Mouse (Mus musculus) gastrocnemius, postnatal 36 days (tissue): ENCODE data around the gene Gfpt1. TPM values are rescaled to one million over a fixed set of nuclear protein-coding genes. Genes with fewer than 3 reads are reported as not detected.
"Not testable (repeated sequence)": the region's sequence is repeated elsewhere in the genome, so short reads cannot be mapped to it uniquely, and the experiment has no call there.

Experiments used
- DNase-seq, 2 experiments: peaks; one replicate each; pipeline ENCODE4 v3.0.0; 2022
- intact Hi-C: fragments of 180-260 bp; cut with DNase I; formaldehyde crosslinking; loops from one replicate; pipeline ENCODE4 v1.15.1; 2025
- total RNA-seq, 2 experiments: library from RNA; stranded (reverse); gene quantifications; 2 replicates each; pipeline ENCODE4 v1.2.3; 2021

Gfpt1 gene
- total RNA-seq, 2 experiments from 2014 or later: 23.7 to 27.7 TPM

DNA sequence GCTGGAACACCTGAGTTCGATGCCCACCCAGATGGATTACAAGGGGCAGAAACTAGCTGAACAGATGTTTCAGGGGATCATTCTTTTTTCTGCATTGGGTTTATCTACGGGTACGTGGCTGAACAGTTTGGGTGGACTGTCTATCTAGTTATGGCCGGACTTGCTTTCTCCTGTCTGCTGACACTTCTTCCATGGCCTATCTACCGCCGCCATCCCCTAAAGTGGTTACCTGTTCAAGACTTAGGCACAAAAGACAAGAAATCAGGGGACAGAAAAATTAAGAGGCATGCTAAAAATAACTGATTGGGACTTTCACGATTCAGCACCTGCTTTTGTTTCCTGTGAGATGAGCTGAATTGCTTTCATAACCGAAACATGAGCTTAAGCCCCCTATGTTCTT, 51.0 kb downstream of the Gfpt1 start:
- intact Hi-C loops, DNase-seq: not testable (repeated sequence)

DNA sequence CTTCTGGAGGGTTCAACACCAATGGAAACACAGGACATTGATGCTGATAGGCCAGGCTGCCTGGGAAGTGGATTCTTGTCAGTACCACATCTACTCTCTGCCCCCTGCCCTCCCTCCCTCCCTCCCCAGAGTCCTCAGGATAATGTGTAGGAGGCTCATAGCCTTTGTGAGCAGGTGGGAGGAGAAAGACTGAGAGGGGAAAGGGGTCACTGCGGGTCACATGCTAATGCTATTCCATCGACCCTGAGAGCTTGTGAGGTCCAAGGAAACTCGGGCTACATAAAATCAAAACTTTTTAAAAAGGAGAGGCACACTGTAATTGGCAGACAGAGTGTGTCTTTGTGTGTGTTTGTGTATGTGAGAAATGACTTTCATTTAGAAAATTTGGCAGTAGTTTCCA, 56.6 kb downstream of the Gfpt1 start:
- intact Hi-C loops: no loop called here
- no peak for DNase-seq

DNA sequence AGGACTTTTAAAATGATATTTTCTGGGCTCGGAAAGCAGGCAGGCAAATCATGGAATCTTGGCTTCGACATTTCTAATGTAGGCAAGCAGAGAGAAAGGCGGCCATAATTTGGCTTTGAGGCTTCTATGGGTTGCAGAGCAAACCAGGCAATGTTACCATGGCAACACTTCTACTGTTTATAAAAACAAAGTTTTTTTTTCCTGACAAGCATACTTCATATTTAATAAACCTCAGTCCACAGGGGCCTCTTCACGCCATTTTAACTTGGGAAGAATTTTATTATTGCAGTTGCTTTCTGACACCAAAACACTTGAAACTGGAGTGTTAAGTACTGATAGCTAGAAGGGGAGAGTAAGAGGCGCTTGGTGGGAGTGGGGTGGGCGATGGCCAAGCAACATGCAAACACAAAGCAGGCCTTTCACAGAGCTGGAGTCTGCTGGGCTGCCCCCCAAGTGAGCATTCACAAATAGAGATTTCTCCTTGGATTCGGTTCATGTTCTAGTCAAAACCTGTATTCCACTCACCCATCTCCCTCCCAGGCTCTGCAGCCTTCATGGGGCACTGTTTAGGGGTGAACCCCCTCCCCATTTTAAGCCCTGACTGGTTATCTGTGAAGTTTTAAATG, 57.1 kb downstream of the Gfpt1 start:
- intact Hi-C loops: loop anchor here (2.0 kb wide), 1 partner anchor 287 kb away; no protein-coding TSS in a partner anchor
- no peak for DNase-seq

DNA sequence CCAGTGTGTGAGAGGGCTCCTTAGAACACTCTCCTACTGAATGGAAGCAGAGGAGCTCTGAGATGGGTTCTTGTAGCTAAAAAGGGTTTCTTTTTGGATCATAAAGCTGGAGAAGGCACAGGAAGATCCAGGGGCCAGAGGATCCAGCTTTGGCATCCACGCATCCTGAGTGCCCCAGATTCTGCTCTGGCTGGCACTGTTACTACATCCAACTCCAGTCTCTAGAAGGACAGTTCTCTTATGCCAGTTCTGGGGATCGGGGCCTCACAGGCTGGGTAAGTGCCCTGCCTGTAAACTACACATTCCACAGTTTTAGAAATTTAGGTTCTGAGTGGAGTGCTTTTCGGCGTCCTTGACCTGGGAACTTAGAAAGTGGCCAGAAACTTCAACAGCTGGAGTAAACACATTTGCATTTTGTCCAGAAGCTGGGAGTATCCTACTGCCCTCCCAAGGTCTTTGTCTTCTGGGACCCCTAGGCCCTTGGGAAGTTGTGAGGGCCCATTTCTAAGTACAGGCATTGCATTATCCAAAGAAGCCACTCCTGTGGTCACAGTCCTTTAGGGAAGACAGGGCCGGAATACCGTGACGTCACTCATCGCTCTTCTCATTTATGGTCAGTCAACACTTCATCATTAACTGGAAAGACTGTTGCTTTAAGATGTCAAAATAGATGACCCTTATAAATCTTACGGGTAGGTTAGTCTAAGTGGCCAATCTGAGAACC, 57.8 kb downstream of the Gfpt1 start:
- intact Hi-C loops: loop anchor here (1.0 to 2.0 kb wide), 2 partner anchors 223 to 286 kb away; no protein-coding TSS in a partner anchor
- no peak for DNase-seq

DNA sequence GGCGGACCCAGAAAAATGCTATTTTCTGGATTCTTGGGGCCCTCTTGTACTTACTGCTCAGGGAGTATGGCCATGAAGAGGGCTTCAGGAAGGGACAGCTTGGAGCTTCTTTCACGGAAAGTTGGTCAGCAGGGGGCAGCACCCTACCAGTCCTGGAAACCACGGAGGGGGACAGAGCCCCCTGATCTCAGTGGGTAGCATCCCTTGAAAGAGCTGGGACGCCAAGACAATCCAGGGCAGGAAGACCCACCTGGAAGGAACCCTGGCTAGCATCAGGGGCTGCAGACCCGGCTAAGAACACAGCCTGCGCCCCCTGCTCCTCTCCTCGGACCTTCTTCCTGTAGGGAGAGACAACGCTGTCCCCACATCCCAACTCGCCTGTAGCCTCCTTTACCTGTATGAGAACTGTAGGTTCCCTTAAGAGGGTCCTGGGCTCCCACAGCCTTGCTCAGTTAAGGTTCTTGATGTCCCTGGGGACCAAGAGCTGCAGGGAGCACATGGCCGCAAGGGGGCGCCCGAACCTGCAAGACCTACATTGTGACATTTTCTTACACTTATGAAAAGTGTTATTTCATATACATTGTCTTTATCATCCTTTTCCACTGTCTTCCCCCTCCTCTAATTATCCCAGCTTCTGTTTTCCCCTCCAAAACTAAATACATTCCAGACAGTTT, 58.8 kb downstream of the Gfpt1 start:
- intact Hi-C loops: loop anchor here (1.0 to 2.0 kb wide), 2 partner anchors 222 to 285 kb away; no protein-coding TSS in a partner anchor
- peak; percentile 80 to 85 for DNase-seq

DNA sequence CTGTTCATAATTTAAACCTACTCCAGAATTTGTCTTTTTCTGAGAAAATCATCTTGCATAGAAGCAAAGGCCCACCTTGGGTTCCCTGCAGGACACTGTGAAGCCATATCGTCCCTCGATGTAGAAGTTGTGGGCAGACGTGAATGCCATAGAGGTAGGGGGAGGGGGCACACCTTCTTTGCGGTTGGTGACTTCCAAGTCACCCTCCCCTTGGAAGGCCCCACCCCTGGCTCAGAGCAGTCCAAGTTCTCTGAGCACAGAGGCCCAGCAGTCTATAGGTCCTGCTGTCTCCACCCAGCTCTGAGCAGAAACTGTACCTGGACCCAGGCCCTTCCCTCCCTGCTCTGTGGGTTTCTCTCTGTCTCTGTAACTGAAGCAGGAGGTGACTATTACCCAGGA, 59.3 kb downstream of the Gfpt1 start:
- no peak for DNase-seq

DNA sequence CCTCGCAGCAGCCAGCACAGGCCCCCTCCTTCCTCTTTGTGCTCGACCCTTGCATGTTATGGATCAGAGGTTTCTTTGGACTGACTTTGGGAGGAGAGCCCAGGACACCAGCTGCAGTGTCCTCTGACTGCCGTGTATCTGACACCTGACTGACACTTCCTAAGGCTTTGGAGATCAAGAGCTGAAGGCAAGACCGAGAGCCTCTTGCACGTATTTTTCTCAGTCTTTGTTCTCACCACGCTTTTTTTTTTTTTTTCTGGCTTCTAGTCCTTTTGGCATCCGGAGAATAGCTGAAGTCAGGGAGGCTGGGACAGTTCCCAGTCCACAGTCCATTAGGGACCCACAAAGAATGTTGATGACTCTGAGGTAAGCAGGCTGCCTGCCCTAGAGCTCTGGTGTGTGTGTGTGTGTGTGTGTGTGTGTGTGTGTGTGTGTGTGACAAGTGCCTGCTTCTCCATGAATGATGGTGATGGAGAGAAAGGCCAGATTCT, 59.8 kb downstream of the Gfpt1 start:
- intact Hi-C loops: no loop called here
- peak; percentile 30 to 60 for DNase-seq

More for the DNA sequence above, 59.3 kb downstream of the Gfpt1 start:
- intact Hi-C loops: loop anchor here (1.0 to 2.0 kb wide), 2 partner anchors 221 to 285 kb away; no protein-coding TSS in a partner anchor

DNA sequence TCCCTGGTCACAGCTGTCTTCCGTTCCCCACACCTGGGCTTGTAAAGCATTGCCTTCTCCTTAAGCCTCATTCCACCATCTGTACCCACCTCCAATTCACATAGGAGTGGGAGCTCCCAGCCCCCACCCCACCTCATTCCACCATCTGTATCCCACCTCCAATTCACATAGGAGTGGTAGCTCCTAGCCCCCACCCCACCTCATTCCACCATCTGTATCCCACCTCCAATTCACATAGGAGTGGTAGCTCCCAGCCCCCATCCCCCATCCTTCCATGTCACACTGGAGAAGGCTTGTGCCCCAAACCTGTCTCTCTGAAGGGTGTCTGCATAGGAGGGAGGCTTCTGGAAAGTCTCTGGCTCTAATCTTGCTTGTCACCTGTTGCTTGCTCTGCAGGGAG, 60.7 kb downstream of the Gfpt1 start:
- intact Hi-C loops: no loop called here
- no peak for DNase-seq

DNA sequence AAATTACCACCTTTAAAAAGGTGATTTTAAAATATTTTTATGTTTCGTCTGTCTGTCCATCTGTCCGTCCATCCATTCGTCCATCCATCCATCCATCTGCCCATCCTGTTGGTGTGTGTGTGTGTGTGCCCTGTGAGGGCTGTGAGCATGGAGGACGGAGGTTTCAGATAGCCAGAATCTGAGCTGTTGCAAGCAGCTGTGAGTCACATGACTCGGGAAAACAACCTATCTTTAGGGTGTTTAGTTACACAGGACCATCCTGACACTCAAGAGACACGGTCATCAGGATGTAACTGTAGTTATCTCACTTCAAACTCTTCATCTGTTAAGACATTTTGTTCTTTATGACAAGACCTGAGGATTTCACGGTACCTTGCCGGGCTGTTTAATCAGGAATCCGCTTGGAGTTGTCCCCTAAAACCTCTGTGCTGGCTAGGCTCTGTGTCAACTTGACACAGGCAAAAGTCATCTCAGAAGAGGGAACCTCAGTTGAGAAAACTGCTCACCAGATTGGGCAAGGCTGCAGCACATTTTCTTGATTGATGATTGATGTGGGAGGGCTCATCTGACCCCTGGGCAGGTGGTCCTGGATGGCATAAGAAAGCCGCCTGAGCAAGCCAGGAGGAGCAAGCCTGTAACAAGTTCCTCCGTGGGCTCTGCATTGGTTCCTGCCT, 61.6 kb downstream of the Gfpt1 start, which contains the start of gene D6Ertd527e:
D6Ertd527e (plus strand) TSS at position 624 of the 674 bp plus-strand sequence.
- DNase-seq: no peak

DNA sequence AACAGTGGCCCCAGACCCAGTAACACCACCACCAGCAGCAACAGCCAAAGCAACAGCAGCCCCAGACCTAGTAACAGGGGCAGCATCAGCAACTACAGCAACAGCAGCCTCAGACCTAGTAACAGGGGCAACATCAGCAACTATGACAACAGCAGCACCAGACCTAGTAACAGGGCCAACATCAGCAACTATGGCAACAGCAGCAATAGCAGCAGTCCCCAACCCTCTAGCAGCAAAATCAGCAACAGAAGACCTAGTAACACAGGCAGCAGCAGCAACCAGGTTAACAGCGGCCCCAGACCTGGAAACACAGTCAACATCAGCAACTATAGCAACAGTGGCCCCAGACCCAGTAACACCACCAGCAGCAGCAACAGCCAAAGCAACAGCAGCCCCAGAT, 68.8 kb downstream of the Gfpt1 start:
- intact Hi-C loops: no loop called here
- DNase-seq: no peak

More for the DNA sequence above, 61.6 kb downstream of the Gfpt1 start, which contains the start of gene D6Ertd527e:
- intact Hi-C loops: no loop called here

DNA sequence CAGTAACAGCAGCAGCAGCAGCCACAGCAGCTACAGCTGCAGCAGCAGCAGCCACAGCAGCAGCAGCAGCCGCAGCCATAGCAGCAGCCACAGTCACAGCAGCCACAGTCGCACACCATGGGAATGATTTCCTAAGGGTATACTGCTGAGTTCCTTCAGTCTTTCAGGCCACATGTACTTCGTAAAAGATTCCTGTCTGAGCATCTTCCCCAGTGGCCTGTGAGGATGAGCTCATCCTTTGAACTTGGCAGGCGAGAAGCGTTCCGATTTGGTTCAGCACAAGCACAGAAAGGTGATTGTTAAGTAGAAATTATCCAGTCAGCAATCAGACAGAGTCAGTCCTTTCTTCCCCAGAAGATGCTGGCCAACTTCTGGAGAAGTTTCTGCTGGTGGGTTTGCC, 69.5 kb downstream of the Gfpt1 start:
- peak in 1 of 2 experiments; percentile 28 for DNase-seq
- intact Hi-C loops: no loop called here

DNA sequence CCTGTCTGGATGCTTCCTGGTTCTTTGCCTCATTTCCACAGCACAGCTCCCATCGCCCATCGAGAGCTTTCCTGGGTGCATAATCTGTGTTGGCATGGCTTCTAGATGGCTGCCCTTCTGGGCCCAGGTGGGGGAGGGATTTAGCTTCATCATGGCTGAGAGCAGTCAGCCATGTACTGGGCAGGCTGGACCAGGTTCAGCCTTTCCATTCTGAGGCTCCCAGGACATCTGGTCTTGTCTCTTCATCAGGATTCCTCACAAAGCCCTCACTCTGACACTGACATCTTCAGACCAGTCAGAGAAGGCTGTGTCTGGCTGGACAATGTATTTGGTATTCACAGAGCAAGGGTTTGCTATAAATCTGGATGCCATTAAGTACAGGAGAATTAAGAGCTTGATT, 73.3 kb downstream of the Gfpt1 start:
- intact Hi-C loops: no loop called here
- no peak for DNase-seq

DNA sequence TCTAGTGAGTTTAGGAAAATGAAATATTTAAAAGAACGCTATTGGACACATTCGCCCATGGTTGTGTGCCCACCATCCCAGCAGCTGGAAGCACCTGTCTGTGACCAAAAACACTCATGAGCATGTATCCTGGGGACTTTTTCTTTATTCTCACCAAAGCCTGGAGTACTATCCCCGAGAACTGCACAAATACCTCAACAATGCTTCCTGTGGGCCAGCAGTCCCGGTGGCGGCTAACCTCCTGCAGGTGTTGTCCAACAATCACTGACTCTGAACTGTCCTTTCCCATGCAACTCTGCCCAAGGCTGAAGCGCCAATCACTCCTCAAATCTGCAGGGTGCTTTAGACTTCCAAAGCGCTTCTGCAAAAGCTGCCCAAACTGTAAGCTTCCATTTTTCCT, 74.0 kb downstream of the Gfpt1 start:
- DNase-seq: no peak

DNA sequence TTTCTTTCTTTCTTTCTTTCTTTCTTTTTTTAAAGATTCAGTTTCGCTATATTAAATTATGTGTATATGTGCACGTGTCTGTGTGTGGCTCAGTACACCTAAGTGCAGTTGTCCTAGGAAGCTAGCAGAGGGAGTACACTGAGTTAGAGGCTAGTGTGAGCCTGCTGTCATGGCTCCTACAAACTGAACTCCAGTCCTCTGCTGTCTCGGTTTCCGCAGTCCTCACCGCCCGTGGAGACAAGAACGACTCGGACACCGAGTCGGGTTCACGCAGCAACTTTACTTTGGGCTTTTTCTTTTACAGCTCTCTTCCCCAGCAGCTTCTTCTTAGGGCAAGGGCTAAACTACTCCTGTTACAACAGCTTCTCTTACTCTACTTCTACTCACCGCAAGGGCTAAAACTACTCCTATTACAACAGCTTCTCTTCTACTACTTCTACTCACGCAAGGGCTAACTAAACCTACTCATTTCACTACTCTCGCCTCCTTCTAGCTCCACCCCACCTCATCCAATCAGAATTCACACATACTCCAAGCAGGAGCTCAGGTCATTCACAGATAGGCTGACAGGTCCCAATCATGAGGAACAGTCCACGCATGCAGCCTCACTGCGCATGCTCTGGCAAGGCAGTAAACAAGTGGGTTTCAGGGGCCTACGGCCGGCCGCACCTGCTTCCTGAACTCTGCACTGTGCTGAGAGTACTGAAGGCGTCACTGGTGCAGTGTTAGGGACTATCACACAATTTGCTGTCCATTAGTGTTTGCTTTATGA, 76.6 kb downstream of the Gfpt1 start:
- DNase-seq: no peak
- intact Hi-C loops: no loop called here

More for the DNA sequence above, 74.0 kb downstream of the Gfpt1 start:
- intact Hi-C loops: no loop called here

DNA sequence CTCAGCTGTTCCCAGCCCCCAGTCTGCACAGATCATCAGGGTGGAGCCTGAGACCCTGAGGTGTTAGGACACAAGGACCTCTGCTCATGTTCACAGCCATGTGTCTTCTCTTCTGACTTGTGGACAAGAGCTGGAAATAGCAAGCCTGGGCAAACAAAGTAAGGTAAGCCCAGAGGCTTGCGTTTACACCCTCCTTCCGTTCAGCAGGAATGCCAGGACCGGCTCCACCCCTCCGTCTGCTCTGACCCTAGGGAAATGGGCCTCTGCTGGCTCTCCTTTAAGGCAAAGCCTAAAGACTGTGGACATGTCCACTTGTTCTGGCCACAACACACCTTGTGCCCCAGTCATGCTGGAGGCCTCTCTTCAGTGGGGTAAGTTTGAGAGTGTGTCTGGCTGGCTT, 77.3 kb downstream of the Gfpt1 start:
- DNase-seq: no peak
- intact Hi-C loops: no loop called here

DNA sequence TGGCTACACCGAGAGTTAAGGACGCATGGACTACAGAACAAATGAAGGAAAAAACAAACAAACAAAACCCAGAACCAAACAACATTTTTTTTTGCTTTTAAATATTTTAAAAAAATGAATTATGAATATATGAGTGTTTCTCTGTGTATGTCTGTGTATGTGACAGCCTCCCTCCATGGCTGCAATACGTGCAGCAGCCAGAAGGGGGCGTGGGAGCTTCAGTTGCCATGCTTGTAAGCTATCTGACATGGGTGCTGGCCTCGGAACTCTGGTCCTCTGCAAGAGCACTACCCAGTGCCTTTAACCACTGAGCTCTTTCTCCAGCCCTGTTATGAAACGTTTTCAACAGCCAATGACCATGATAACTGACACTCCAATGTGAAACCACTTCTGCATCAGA, 78.0 kb downstream of the Gfpt1 start:
- DNase-seq: no peak
- intact Hi-C loops: no loop called here

DNA sequence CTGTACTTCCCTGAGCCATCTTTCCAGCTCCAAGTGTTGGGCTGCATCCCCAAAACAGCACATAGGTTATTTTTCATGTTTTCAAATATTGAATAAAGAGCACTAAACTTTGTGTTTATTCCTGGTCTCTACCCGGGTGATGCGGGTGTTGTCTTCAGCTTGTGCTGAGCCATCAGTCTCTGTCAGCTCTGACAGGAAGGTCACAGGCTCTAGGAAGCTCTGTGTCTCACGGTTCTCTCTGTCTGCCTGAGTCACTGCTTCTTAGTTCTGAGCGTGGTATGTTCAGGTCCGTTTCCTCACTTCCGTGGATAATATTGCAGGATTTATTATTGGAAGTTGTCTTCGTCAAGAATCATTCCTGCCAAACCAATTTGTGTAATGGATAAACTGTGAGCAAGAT, 79.3 kb downstream of the Gfpt1 start:
- DNase-seq: no peak
- intact Hi-C loops: no loop called here

DNA sequence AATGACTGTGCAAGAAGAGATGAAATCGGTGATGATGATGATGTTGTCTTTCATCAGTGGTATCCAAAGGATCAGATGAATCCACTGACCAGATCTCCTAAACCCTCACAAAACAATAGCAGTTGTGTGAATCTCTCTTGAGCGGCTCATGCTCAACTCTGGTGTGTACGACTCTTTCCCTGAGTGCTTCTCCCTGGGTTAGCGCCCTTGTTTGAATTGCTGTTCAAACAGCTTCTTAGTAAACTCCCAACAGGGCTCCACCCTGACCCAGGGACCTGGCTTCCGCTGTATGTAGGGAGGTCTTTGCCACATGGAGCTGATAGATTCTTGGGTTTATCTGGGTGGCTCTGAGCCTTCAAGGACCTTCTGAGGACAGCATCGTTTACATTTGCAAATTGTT, 80.8 kb downstream of the Gfpt1 start:
- intact Hi-C loops: no loop called here
- no peak for DNase-seq

DNA sequence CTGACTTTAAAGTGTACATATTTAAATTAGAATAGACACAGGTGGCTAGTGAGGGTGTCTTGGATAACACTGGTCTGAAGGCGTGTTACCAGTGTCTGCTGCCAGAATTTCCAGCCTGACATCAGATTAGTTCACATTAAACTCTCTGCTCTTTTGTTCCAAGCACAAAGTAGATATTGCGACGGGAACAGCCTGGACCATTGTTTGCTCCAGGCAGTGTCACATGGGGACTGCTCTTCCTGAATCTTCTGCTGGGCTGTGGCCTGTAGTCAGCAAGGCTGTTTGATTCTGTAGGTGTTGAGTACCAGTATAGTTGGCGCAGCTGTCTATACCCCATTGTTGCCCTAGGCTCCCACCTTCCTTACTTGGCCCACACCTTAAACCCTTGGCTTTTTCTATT, 81.3 kb downstream of the Gfpt1 start:
- intact Hi-C loops: no loop called here
- DNase-seq: no peak
